Mouse (Mus musculus) neural tube, embryonic 11.5 days (tissue): Measurements from ENCODE around the gene Slc39a11. TPM values are rescaled to one million over a fixed set of nuclear protein-coding genes. Genes with fewer than 3 reads are reported as not detected.

Source experiments
- ATAC-seq: fragments of 200-750 bp; cut with Nextera tagmentation; 2 replicates; pipeline ENCODE4 v1.8.0; 2017; ENCODE audit warnings: moderate number of reproducible peaks, mild to moderate bottlenecking, moderate TSS enrichment, moderate library complexity; ENCODE audit not compliant: insufficient read depth, low FRiP score, low TSS enrichment
- DNase-seq: peaks from one replicate; pipeline ENCODE4 v3.0.0-alpha.2; 2015; ENCODE audit warnings: low spot score
- H3K27ac ChIP-seq: fragments of 300-500 bp; sonication (generic); 2 replicates; pipeline ENCODE4 v1.5.1; 2014; ENCODE audit warnings: low read depth, mild to moderate bottlenecking, low read length
- H3K27me3 ChIP-seq: fragments of 300-500 bp; sonication (generic); 2 replicates; pipeline ENCODE4 v1.6.1; 2014; ENCODE audit warnings: mild to moderate bottlenecking, low read length, mixed read lengths; ENCODE audit not compliant: control insufficient read depth, insufficient read depth
- H3K36me3 ChIP-seq: fragments of 300-500 bp; sonication (generic); 2 replicates; pipeline ENCODE4 v1.6.1; 2014; ENCODE audit warnings: mild to moderate bottlenecking, low read length, moderate library complexity, mixed read lengths; ENCODE audit not compliant: control insufficient read depth, insufficient read depth
- H3K4me1 ChIP-seq: fragments of 300-500 bp; sonication (generic); 2 replicates; pipeline ENCODE4 v1.6.1; 2014; ENCODE audit warnings: low read length, mixed read lengths; ENCODE audit not compliant: control insufficient read depth, insufficient read depth
- H3K4me2 ChIP-seq: fragments of 300-500 bp; sonication (generic); 2 replicates; pipeline ENCODE4 v1.6.1; 2014; ENCODE audit warnings: low read depth, mild to moderate bottlenecking, moderate library complexity
- H3K4me3 ChIP-seq: fragments of 300-500 bp; sonication (generic); 2 replicates; pipeline ENCODE4 v1.5.1; 2014; ENCODE audit warnings: low read depth, low read length
- H3K9ac ChIP-seq: fragments of 300-500 bp; sonication (generic); 2 replicates; pipeline ENCODE4 v1.6.1; 2014; ENCODE audit warnings: mild to moderate bottlenecking, low read length
- H3K9me3 ChIP-seq: fragments of 300-500 bp; sonication (generic); 2 replicates; pipeline ENCODE4 v1.6.1; 2016; ENCODE audit warnings: low read length; ENCODE audit not compliant: control insufficient read depth
- WGBS: fragments of 180-500 bp; shearing (Covaris S2); extraction: QIAGEN DNeasy Blood & Tissue Kit; methylation state at CpG from one replicate; pipeline ENCODE4 v1.1.7; 2014; 5-methylcytosine and 5-hydroxymethylcytosine counted together
- polyA plus RNA-seq: library from polyadenylated mRNA; unstranded; fragments of >200 nt; fragmentation: Nextera tagmentation; extraction: Ambion mirVana; gene quantifications from 2 replicates; pipeline ENCODE4 v1.2.1, GENCODE M21; 2014

The Slc39a11 gene
- polyA plus RNA-seq = 20.1 and 20.5 TPM in 2 replicates

GRCm38 (mm10) chr11:113649353-113650210, at the start of gene Slc39a11:
Gene Slc39a11, minus strand, starts transcription at chr11:113650079.
- H3K4me2 ChIP-seq = peak within 1 kb of the TSS; percentile 56
- 0 out of 2 replicates have a peak, but pooled peaks cover 3% of the 10 kb centered on the region for H3K36me3 ChIP-seq
- ATAC-seq (peak; percentile 69; the same call in 1 of the 2 replicates), DNase-seq (peak; percentile 88)
- peaks cover 10% of the 10 kb centered on the region for H3K4me1 ChIP-seq
- WGBS = under 1% methylated on average over 76 of the region's 91 CpGs
- peak within 1 kb of the TSS; percentile 93 for H3K9ac ChIP-seq
- no peaks in the 10 kb centered on the region for H3K9me3 ChIP-seq
- H3K4me3 ChIP-seq = peak within 1 kb of the TSS; percentile 61
- H3K27me3 ChIP-seq = no peaks in the 10 kb centered on the region
- H3K27ac ChIP-seq = peak within 1 kb of the TSS; percentile 81

GRCm38 (mm10) chr11:113699643-113700042, 49.8 kb upstream of the Slc39a11 start:
- WGBS = 88% methylated on average over 7 of the region's 7 CpGs
- DNase-seq (no peak), ATAC-seq (no peak)
- no peak overlapping the region for H3K27ac ChIP-seq
- no peaks in the 10 kb centered on the region for H3K27me3 ChIP-seq
- H3K9me3 ChIP-seq = no peaks in the 10 kb centered on the region
- no peak overlapping the region for H3K4me3 ChIP-seq
- no peak overlapping the region for H3K4me2 ChIP-seq
- H3K4me1 ChIP-seq = no peaks in the 10 kb centered on the region
- no peak overlapping the region for H3K9ac ChIP-seq
- peaks cover 9% of the 10 kb centered on the region for H3K36me3 ChIP-seq

- H3K9ac ChIP-seq = no peak overlapping the region
- DNase-seq (no peak), ATAC-seq (no peak)
- H3K27ac ChIP-seq = no peak overlapping the region
- no peaks in the 10 kb centered on the region for H3K27me3 ChIP-seq
- no peak overlapping the region for H3K4me2 ChIP-seq
- H3K4me3 ChIP-seq = no peak overlapping the region
- H3K9me3 ChIP-seq = no peaks in the 10 kb centered on the region
- no peaks in the 10 kb centered on the region for H3K4me1 ChIP-seq
- WGBS = 81% methylated on average over 12 of the region's 12 CpGs
- H3K36me3 ChIP-seq = peaks cover 12% of the 10 kb centered on the region
These were observed 48.2 kb upstream of the Slc39a11 start for GRCm38 (mm10) chr11:113698013-113698545.

- DNase-seq (no peak), ATAC-seq (no peak)
- H3K27me3 ChIP-seq = no peaks in the 10 kb centered on the region
- WGBS = 82% methylated on average over 5 of the region's 5 CpGs
- no peaks in the 10 kb centered on the region for H3K4me1 ChIP-seq
- H3K9me3 ChIP-seq = no peaks in the 10 kb centered on the region
- peaks cover 12% of the 10 kb centered on the region for H3K36me3 ChIP-seq
- H3K9ac ChIP-seq = no peak overlapping the region
- no peak overlapping the region for H3K4me3 ChIP-seq
- no peak overlapping the region for H3K27ac ChIP-seq
- H3K4me2 ChIP-seq = no peak overlapping the region
These were observed 47.7 kb upstream of the Slc39a11 start for GRCm38 (mm10) chr11:113697571-113697970.

GRCm38 (mm10) chr11:113691851-113692250, 42.0 kb upstream of the Slc39a11 start:
- Histone ChIP-seq H3K27ac (no peak overlapping the region), H3K4me2 (no peak overlapping the region), H3K9me3 (no peaks in the 10 kb centered on the region), H3K36me3 (peaks cover 21% of the 10 kb centered on the region), H3K9ac (no peak overlapping the region), H3K4me3 (no peak overlapping the region), H3K4me1 (peaks cover 3% of the 10 kb centered on the region), H3K27me3 (no peaks in the 10 kb centered on the region)
- ATAC-seq (no peak), DNase-seq (no peak)
- 76% methylated on average over 3 of the region's 3 CpGs for WGBS

- Histone ChIP-seq H3K4me3 (no peak overlapping the region), H3K4me1 (peaks cover 6% of the 10 kb centered on the region), H3K4me2 (no peak overlapping the region), H3K9me3 (no peaks in the 10 kb centered on the region), H3K36me3 (peaks cover 21% of the 10 kb centered on the region), H3K27me3 (no peaks in the 10 kb centered on the region), H3K27ac (no peak overlapping the region), H3K9ac (no peak overlapping the region)
- WGBS = 90% methylated on average over 5 of the region's 5 CpGs
- DNase-seq (no peak), ATAC-seq (no peak)
These were observed 41.4 kb upstream of the Slc39a11 start for GRCm38 (mm10) chr11:113691318-113691717.

GRCm38 (mm10) chr11:113690506-113690905, 40.6 kb upstream of the Slc39a11 start:
- H3K27me3 ChIP-seq = no peaks in the 10 kb centered on the region
- H3K9ac ChIP-seq = no peak overlapping the region
- no peak overlapping the region for H3K4me2 ChIP-seq
- H3K36me3 ChIP-seq = peaks cover 20% of the 10 kb centered on the region
- DNase-seq = no peak
- no peaks in the 10 kb centered on the region for H3K9me3 ChIP-seq
- ATAC-seq = no peak
- H3K4me3 ChIP-seq = no peak overlapping the region
- peaks cover 6% of the 10 kb centered on the region for H3K4me1 ChIP-seq
- 94% methylated on average over 12 of the region's 12 CpGs for WGBS
- no peak overlapping the region for H3K27ac ChIP-seq

- peak; percentile 68 for DNase-seq
- Histone ChIP-seq H3K9ac (no peak overlapping the region), H3K9me3 (no peaks in the 10 kb centered on the region), H3K4me1 (peaks cover 12% of the 10 kb centered on the region), H3K36me3 (peaks cover 8% of the 10 kb centered on the region), H3K4me2 (no peak overlapping the region), H3K4me3 (no peak overlapping the region), H3K27me3 (no peaks in the 10 kb centered on the region), H3K27ac (peak overlapping the region; percentile 65)
- 49% methylated on average over 2 of the region's 2 CpGs for WGBS
- ATAC-seq = peak; percentile 28; the same call in 1 of the 2 replicates
These were observed 37.2 kb upstream of the Slc39a11 start for GRCm38 (mm10) chr11:113687031-113687430.
